Mouse (Mus musculus) thymus, postnatal 36 days (tissue): ENCODE results near the gene Gm28047.
"Not testable (repeated sequence)": the region's sequence is repeated elsewhere in the genome, so short reads cannot be mapped to it uniquely, and the experiment has no call there.

Source experiments
- DNase-seq, 2 experiments: peaks; one replicate each; pipeline ENCODE4 v3.0.0; 2022; ENCODE audit warnings: mixed read lengths in 2 of 2

Gene Gm28047

GRCm38 (mm10) chr15:102619486-102619885, 5.4 kb downstream of the Gm28047 start:
- DNase-seq: no peak

GRCm38 (mm10) chr15:102617654-102618053, 7.2 kb downstream of the Gm28047 start:
- no peak for DNase-seq

- DNase-seq: no peak
Observed at GRCm38 (mm10) chr15:102616174-102616573, 8.7 kb downstream of the Gm28047 start.

GRCm38 (mm10) chr15:102614224-102614623, 10.6 kb downstream of the Gm28047 start:
- no peak for DNase-seq

DNA sequence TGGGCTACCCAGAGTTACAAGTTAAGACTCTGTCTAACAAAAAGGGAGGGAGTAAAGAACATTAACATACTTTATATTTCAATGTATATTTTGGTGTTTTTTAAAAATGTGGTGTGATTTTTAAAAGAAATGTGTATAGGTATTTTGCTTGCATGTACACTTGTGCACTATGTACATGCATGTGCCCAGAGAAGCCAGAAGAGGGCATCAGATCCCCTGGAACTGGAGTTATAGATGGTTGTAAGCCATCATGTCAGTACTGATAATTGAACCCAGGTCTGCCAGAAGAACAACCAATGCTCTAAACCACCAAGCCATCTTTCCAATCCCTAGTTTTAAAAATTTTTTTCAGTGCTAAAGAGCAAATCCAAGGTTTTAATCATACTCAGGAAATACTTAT, 11.9 kb downstream of the Gm28047 start:
- no peak for DNase-seq

- not testable (repeated sequence) for DNase-seq
Observed at GRCm38 (mm10) chr15:102608586-102608985, 16.3 kb downstream of the Gm28047 start.

DNA sequence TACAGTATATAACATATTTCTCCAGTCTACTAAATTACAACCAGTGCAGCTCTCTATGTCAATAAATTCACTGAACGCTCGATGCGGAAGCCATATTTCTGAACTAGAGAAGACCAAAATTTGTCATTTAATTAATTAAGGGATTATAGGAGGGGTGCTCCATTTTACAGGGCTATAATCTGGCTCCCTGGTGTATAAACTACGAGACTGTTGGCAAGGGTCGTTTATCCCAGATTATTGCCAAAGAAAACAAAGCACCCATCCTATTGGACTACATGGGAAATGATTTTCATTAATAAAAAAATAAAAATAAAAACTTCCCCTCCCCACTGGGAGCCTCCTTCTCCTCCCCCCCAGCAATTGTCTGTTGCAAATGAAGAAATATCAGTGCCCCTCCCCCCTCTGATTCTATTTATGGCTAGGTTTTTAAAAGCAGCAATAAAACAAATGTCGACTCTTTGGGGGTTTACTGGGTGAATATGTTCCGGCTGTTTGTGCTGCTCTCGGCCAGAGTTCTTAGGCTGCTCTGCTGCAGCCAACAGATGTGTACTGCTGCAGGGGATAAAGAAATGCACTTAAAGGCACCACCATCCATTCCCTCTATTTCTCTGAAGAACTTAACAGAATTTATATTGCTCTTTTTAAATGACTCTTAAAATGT, 30.7 kb downstream of the Gm28047 start:
- no peak for DNase-seq

- no peak for DNase-seq
Observed at GRCm38 (mm10) chr15:102592674-102593073, 32.2 kb downstream of the Gm28047 start.

GRCm38 (mm10) chr15:102590567-102590966, 34.3 kb downstream of the Gm28047 start:
- DNase-seq: no peak

GRCm38 (mm10) chr15:102589826-102590225, 35.0 kb downstream of the Gm28047 start:
- no peak for DNase-seq

DNA sequence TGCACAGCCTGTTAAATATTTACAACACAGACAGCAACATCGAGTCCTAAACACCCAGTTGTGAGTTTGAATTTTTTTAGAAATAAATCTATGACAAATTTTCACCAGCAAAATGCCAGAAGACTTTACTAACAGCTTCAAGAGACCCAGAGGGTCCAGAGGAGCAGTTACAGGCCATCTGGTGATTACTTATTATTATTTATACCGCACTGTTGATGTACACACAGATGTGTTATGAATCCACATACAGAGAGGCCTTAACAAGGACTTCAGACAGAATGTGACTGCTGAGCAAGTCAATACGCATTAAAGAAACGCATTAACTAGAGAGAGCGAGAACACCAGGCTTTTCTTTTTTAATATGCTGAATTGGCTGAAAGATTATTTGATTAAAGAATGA, 39.4 kb downstream of the Gm28047 start:
- DNase-seq: no peak

GRCm38 (mm10) chr15:102583708-102584383, 41.0 kb downstream of the Gm28047 start:
- no peak for DNase-seq

DNA sequence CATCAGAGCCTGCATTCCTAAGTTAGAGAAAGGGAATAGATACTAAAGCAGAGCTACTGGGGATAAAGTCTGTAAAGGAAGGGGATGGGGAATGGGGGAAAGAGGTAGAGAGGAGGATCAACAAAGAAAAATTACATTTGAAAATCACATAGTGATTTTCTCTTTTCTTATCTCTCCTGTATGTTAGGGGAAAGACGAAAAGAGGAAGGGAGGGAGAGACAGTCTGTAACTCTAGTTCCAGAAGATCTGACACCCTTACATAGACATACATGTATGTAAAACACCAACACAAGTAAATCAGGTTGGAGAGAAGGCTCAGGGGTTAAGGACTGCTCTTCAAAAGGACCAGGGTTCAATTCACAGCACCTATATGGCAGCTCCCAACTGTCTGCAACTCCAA, 43.7 kb downstream of the Gm28047 start:
- DNase-seq: no peak

GRCm38 (mm10) chr15:102578351-102578750, 46.5 kb downstream of the Gm28047 start:
- DNase-seq: no peak

DNA sequence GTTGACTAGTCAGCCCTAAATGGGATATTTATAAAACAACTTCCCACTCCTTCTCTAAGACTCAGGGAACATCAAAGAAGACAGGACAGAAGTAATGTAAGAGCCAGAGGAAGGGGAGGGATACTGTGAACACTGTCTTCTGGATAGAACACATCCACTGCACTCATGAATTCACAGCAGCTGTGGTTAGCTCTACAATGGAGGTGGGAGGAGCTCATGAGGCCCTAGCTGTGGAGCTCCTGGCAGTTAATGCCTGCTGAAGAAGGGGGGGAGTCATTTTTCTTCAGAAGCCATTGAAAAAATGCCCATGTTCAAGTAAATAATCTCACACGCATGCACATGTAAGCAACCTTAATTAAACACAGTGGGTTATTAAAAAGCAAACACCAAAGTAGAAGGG, 47.9 kb downstream of the Gm28047 start:
- DNase-seq: no peak

GRCm38 (mm10) chr15:102572081-102572480, 52.8 kb downstream of the Gm28047 start:
- no peak for DNase-seq

- DNase-seq: no peak
Observed at GRCm38 (mm10) chr15:102567849-102568248, 57.0 kb downstream of the Gm28047 start.

DNA sequence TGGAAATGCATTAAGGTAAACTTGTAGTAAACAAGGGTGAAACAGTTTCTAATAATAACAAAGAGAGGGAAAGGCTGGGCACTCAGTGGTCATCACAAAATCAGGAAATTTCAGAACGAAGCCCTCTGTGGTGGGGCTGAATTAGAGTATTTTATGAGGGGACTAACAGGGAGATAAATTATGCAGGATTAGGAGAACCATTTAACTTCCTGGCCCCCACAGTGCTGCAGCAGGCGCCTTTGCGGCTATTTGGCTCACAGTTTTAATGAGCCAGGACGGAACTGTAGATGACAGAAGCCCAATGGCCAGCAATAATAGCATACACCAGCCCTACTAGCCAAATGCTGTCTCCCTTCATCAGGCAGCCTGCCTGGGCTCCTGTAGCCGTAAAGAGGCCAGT, 61.2 kb downstream of the Gm28047 start:
- DNase-seq: no peak

GRCm38 (mm10) chr15:102563061-102563460, 61.8 kb downstream of the Gm28047 start:
- DNase-seq: no peak

GRCm38 (mm10) chr15:102562491-102562890, 62.4 kb downstream of the Gm28047 start:
- no peak for DNase-seq

GRCm38 (mm10) chr15:102557580-102557979, 67.3 kb downstream of the Gm28047 start:
- DNase-seq: no peak

- DNase-seq: no peak
Observed at GRCm38 (mm10) chr15:102555581-102555980, 69.3 kb downstream of the Gm28047 start.

- no peak for DNase-seq
Observed at GRCm38 (mm10) chr15:102552599-102552998, 72.3 kb downstream of the Gm28047 start.

- DNase-seq: no peak
Observed at GRCm38 (mm10) chr15:102547478-102547877, 77.4 kb downstream of the Gm28047 start.
